Mouse (Mus musculus) hindbrain, embryonic 15.5 days (tissue): Measurements from ENCODE around the gene Ogfod1. TPM values are rescaled to one million over a fixed set of nuclear protein-coding genes. Genes with fewer than 3 reads are reported as not detected.

ENCODE experiments used
- polyA plus RNA-seq: library from polyadenylated mRNA; unstranded; fragments of >200 nt; fragmentation: Nextera tagmentation; extraction: Ambion mirVana; gene quantifications from 2 replicates; pipeline ENCODE4 v1.2.1, GENCODE M21; 2015

Ogfod1 gene
- polyA plus RNA-seq, 1 experiment from 2014 or later, result 15.8 TPM

Other genes starting within 250 kb of the Ogfod1 start
- 225 and 267 TPM in 2 replicates for gene Gnao1, start 227.2 kb upstream of the Ogfod1 start, polyA plus RNA-seq
- 76.0 and 84.9 TPM in 2 replicates for gene Amfr, start 24.4 kb upstream of the Ogfod1 start, polyA plus RNA-seq
- gene Nudt21, start 167 bp upstream of the Ogfod1 start, polyA plus RNA-seq, result 78.5 and 90.5 TPM in 2 replicates
- gene Bbs2, start 61.7 kb downstream of the Ogfod1 start, polyA plus RNA-seq, result 20.1 and 20.8 TPM in 2 replicates
- gene Mt4, start 100.0 kb downstream of the Ogfod1 start, polyA plus RNA-seq, result not detected in 2 replicates
- 211 and 230 TPM in 2 replicates for gene Mt3, start 115.4 kb downstream of the Ogfod1 start, polyA plus RNA-seq
- 21.4 and 24.6 TPM in 2 replicates for gene Mt2, start 135.5 kb downstream of the Ogfod1 start, polyA plus RNA-seq
- gene Mt1, start 141.9 kb downstream of the Ogfod1 start, polyA plus RNA-seq, result 89.2 and 96.5 TPM in 2 replicates
- 58.1 and 58.9 TPM in 2 replicates for gene Nup93, start 177.4 kb downstream of the Ogfod1 start, polyA plus RNA-seq